Mouse (Mus musculus) left cerebral cortex, adult 11 months (tissue): ENCODE data around the gene Gm5244.

Source experiments
- DNase-seq: peaks from one replicate; pipeline ENCODE4 v3.0.0; 2022; ENCODE audit warnings: low spot score

Gm5244 gene

GRCm38 (mm10) chr19:12846382-12846781, at the start of gene Gm5244:
Gene Gm5244 (plus strand): TSS chr19:12846682.
- DNase-seq = no peak

GRCm38 (mm10) chr19:12797071-12797470, 49.4 kb upstream of the Gm5244 start:
- DNase-seq = no peak

GRCm38 (mm10) chr19:12798404-12798803, 48.1 kb upstream of the Gm5244 start:
- DNase-seq = no peak

- DNase-seq = no peak
These were observed 47.4 kb upstream of the Gm5244 start for GRCm38 (mm10) chr19:12799081-12799480.

GRCm38 (mm10) chr19:12800621-12801020, 45.9 kb upstream of the Gm5244 start:
- DNase-seq = no peak

- no peak for DNase-seq
These were observed 45.4 kb upstream of the Gm5244 start for GRCm38 (mm10) chr19:12801046-12801445.

- DNase-seq = peak; percentile 43
These were observed 43.7 kb upstream of the Gm5244 start for GRCm38 (mm10) chr19:12802830-12803229.

GRCm38 (mm10) chr19:12804237-12804636, 42.2 kb upstream of the Gm5244 start:
- DNase-seq = no peak

- DNase-seq = no peak
These were observed 40.8 kb upstream of the Gm5244 start for GRCm38 (mm10) chr19:12805730-12806129.

GRCm38 (mm10) chr19:12806214-12806613, 40.3 kb upstream of the Gm5244 start:
- no peak for DNase-seq

GRCm38 (mm10) chr19:12812644-12813364, 33.7 kb upstream of the Gm5244 start:
- DNase-seq = no peak

- no peak for DNase-seq
These were observed 32.6 kb upstream of the Gm5244 start for GRCm38 (mm10) chr19:12813883-12814282.

GRCm38 (mm10) chr19:12818507-12818906, 28.0 kb upstream of the Gm5244 start:
- DNase-seq = no peak

- DNase-seq = no peak
These were observed 26.1 kb upstream of the Gm5244 start for GRCm38 (mm10) chr19:12820383-12820782.

GRCm38 (mm10) chr19:12824549-12824948, 21.9 kb upstream of the Gm5244 start:
- no peak for DNase-seq

GRCm38 (mm10) chr19:12830823-12831430, 15.6 kb upstream of the Gm5244 start:
- no peak for DNase-seq

- DNase-seq = no peak
These were observed 14.9 kb upstream of the Gm5244 start for GRCm38 (mm10) chr19:12831559-12831958.

GRCm38 (mm10) chr19:12833625-12834024, 12.9 kb upstream of the Gm5244 start:
- peak; percentile 9 for DNase-seq

GRCm38 (mm10) chr19:12838507-12838906, 8.0 kb upstream of the Gm5244 start:
- no peak for DNase-seq

GRCm38 (mm10) chr19:12856983-12857382, 10.5 kb downstream of the Gm5244 start, which contains the start of gene Olfr1444:
Gene Olfr1444 (plus strand): TSS chr19:12857283.
- DNase-seq = no peak

GRCm38 (mm10) chr19:12883555-12883954, 37.1 kb downstream of the Gm5244 start, which contains the start of gene Olfr1445:
Gene Olfr1445 (plus strand): TSS chr19:12883855.
- DNase-seq = no peak

GRCm38 (mm10) chr19:12893424-12893823, 46.9 kb downstream of the Gm5244 start, which contains the start of gene Olfr1446:
Gene Olfr1446 (minus strand): TSS chr19:12893524.
- no peak for DNase-seq
